Mouse (Mus musculus) layer of hippocampus, adult 18-20 months (tissue): ENCODE data around the gene Pidd1. TPM values are rescaled to one million over a fixed set of nuclear protein-coding genes. Genes with fewer than 3 reads are reported as not detected.
A peak's percentile ranks its signal among the peaks of the same experiment; 100 is the strongest.
"Not testable (repeated sequence)": the region's sequence is repeated elsewhere in the genome, so short reads cannot be mapped to it uniquely, and the experiment has no call there.

ENCODE experiments used
- DNase-seq, 2 experiments: peaks; one replicate each; pipeline ENCODE4 v3.0.0; 2022; ENCODE audit warnings: low spot score in 2 of 2
- total RNA-seq, 2 experiments: library from RNA; stranded (reverse); gene quantifications; 2 replicates each; pipeline ENCODE4 v1.2.3; 2021

Gene Pidd1
- total RNA-seq, 2 experiments from 2014 or later = 0.69 to 1.1 TPM

DNA sequence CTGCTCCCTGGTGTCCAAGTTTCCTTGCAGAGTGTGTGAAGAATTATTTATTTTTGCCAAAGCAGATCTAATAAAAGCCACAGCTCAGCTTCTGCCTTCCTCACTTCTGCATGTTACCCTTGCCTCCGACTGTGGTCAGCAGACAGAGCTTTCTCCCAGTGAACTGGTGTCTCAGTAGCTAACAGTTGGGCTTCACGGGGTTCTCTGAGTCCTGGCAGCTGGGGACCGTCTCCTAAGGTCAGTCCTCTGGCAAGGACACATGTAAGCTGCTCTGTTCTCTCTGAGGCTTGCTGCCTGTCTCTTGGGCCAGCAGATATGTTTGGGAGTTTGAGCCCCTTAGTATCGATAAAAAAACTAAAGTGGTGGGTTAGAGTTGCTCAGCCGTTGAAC lies 16.2 kb upstream of the Pidd1 start:
- DNase-seq = no peak

DNA sequence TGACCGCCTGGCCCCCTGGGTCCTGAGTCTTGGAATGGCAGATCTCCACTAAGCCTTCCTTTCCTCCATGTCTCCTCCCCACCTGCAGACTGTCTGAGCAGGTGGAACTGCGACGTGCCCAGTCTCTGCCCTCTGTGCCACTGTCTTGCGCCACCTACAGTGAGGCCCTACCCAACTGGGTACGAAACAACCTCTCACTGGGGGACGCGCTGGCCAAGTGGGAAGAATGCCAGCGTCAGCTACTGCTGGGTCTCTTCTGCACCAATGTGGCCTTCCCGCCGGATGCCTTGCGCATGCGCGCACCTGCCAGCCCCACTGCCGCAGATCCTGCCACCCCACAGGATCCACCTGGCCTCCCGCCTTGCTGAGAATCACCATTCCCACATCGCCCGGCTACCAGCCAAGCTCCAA lies 15.5 kb upstream of the Pidd1 start:
- DNase-seq = no peak

DNA sequence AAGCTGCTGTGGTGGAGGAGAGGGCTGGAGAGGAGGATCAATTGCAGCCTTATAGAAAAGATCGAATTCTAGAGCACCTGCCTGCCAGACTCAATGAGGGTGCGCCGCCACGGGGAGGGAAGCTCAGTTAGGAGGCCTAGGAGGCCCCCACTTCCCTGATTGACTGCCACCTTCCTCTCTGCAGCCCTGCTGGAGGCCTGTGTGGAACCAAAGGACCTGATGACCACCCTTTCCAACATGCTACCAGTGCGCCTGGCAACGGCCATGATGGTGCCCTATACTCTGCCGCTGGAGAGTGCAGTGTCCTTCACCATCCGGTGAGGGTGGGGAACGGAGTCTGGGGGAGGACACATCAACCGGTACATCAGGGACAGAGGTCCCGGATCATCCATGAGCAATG lies 14.8 kb upstream of the Pidd1 start:
- DNase-seq = no peak

GRCm38 (mm10) chr7:141457986-141458660 lies 14.3 kb upstream of the Pidd1 start:
- no peak for DNase-seq

- no peak for DNase-seq
These were observed 13.4 kb upstream of the Pidd1 start for GRCm38 (mm10) chr7:141457236-141457635.

GRCm38 (mm10) chr7:141456739-141457138 lies 12.9 kb upstream of the Pidd1 start:
- DNase-seq = no peak

DNA sequence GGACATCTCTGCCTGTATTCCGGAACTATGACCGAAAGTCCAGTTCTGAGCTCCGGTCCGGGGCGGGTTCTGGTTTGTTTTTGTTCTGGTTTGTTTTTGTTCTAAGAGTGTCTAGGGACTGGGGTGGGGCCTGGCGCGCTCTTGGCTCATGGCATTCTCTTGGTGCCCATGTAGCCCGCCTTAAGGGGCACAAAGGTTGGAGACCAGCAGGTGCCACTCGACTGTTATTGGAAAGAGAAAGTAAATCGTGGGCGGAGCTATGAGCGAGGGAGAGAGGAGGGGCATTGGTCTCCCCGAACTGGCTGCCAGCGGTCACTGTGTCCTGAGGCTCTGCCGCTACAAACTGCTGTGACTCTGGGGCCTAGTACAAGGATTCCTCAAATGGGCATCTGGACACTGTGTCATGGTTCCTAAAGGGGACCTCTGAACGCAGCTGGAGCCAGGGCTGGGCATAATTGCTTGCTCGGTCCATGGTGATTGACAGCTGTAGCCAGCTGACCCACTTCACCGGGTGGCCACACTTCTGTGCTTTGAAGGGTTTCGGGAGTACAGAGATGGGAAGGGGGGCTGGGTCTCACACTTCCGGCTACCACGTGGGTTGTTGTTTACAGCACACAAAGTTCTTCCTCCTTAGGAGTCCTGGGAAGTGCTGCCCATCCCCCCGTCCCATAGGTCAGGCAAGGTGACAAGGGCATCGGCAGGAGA lies 11.9 kb upstream of the Pidd1 start:
- peak in 1 of 2 experiments; percentile 58 for DNase-seq

GRCm38 (mm10) chr7:141454967-141455551 lies 11.2 kb upstream of the Pidd1 start, which contains the start of gene Pnpla2:
TSS of gene Pnpla2 (plus strand) at chr7:141455198.
- DNase-seq = peak; percentile 86 to 91

GRCm38 (mm10) chr7:141453636-141454035 lies 9.8 kb upstream of the Pidd1 start:
- no peak for DNase-seq

DNA sequence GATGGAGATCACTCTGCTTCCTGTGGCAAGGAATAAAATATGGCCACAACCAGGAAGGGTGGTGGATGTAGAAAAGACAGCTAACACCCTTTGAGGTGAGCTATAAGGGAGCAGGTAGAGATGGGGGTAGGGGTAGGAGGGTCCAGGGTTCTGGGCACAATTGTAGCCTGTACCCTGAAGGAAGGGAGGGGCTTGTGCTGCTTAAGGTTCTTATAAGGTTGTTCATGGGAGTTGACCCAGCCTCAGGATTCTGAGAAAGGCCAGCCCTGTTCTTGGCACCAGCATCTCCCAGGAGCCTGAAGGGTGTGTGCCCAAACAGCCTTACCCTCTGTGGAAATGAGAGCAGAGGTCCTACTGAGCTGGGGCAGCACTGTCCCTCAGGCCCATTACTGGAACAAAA lies 8.1 kb upstream of the Pidd1 start:
- no peak for DNase-seq

GRCm38 (mm10) chr7:141447110-141447991 lies 3.5 kb upstream of the Pidd1 start, which contains the start of gene Rplp2:
TSS of gene Rplp2 (plus strand) at chr7:141447370.
- peak; percentile 95 to 98 for DNase-seq

DNA sequence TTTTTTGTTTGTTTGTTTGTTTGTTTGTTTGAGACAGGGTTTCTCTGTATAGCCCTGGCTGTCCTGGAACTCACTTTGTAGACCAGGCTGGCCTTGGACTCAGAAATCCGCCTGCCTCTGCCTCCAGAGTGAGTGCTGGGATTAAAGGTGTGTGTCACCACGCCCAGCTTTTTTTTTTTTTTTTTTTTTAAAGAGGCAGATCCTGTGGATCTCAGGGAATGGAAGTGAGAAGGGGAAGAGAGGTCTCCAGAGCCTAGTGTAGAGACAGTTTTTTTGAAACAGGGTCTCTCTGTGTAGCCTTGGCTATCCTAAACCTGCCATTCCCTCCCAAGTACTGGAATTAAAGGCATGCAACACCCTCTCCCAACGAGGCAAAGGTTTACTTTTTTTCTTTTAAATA lies 2.5 kb upstream of the Pidd1 start:
- not testable (repeated sequence) for DNase-seq

GRCm38 (mm10) chr7:141443081-141443821 lies 574 bp downstream of the Pidd1 start:
- DNase-seq = no peak

DNA sequence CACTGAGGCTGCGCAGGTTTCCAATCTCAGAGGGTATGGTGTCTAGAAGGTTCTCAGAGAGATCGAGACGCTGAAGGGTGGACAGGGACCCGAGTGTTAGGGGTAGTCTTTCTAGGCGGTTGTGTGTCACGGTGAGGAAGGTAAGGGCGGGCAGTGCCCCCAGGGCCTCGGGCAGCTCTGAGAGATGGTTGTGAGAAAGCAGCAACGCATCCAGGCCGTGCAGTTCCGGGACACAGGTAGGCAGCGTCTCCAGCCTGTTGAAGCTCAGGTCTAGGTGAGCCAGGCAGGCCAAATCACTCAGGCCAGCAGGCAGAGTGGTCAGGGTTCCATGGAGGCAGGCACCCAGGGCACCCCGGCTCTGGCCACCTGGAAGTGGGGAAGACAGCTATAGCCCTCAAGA lies 1.6 kb downstream of the Pidd1 start:
- no peak for DNase-seq

DNA sequence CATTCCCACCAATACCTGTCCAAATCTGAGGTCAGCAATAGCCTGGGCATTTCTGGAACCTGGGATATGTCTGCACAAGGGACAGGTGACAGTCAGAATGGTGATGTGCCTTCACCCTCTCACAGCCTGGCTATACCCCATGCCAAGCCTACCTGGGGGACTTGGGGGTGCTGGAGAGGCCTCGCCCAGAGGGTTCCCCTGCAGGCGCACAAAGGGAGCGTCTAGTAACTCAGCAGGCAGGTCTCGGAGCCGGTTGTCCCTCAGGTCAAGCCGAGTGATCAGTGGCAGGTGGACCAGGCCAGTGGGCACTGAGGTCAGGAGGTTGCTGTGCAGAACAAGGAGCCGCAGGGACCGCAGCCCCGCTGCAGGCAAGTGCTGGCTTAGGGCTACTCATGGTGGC lies 2.4 kb downstream of the Pidd1 start:
- no peak for DNase-seq

DNA sequence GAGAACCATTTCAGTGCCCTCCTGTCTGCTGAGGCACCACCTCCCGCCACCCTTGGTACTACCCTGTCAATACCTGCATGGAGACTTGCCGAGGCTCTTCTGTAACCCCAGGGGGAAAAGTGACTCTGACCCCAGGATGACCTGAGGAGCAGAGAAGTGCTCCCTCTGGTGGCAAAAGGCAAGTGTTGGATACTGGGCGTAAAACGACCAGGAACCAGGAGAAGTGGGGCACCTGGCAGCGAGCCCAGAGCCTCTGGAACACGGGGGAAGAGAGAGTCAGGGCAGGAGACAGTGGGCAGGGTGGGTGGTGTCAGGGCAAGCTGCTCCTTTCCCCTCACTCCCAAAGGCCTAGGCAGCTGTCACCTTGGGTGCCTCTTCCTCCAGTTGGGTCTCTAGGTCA lies 3.2 kb downstream of the Pidd1 start:
- no peak for DNase-seq

GRCm38 (mm10) chr7:141439811-141440210 lies 4.0 kb downstream of the Pidd1 start:
- no peak for DNase-seq

DNA sequence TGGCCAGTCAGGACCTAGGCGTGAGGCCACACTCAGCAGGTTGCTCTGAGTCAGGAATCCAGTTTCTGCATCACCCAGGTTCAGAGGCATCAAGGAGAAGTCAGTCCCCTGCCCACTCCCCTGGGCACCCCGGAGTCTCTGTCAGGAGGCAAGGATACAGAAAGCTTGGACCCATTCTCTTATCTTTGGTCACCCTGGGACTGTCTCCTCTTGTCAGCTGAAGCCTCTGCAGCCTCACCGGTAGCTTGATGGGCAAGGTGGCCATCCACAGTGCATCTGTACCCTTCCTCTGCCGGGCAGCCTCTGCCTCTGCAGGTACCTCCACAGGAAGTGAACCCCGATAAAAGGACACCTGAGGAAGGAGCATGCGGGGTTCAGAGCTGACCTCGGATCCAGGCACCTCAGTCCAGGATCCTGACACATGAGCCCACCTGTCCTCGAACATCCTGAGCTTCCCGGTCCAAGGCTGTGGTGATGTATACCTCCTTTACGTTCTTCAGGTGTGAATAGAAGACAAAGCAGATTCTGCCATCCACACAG lies 4.6 kb downstream of the Pidd1 start:
- no peak for DNase-seq

- DNase-seq = no peak
These were observed 5.4 kb downstream of the Pidd1 start for GRCm38 (mm10) chr7:141438201-141438968.
